Mouse (Mus musculus): ENCODE measurements around the gene Oosp1. TPM values are rescaled to one million over a fixed set of nuclear protein-coding genes. Genes with fewer than 3 reads are reported as not detected.

Gene Oosp1
- polyA plus RNA-seq, 1 experiment, result not detected

GRCm38 (mm10) chr19:11639038-11639437 is 51.9 kb downstream of the Oosp1 start:
- H3K4me3 ChIP-seq (replicated peaks; ENCODE audit: control insufficient read depth, low read depth, low read length), result peak overlapping the region; percentile 29
- no peaks in the 10 kb centered on the region; the same call in 1 of the 2 replicates for H3K4me1 ChIP-seq (ENCODE audit: control insufficient read depth, insufficient read depth, low read length)
- 38% methylated on average over 4 of the region's 4 CpGs for WGBS
- TF ChIP-seq CTCF (IDR thresholded peaks at IDR 0.05; ENCODE audit: control insufficient read depth, insufficient read depth, low read length) (no peak), POLR2A (IDR thresholded peaks at IDR 0.05; ENCODE audit: borderline replicate concordance, control insufficient read depth, low read depth, low read length) (no peak)
- no peak overlapping the region for H3K27ac ChIP-seq (ENCODE audit: control insufficient read depth, insufficient read depth, low read depth, low read length, poor library complexity)

- no peak overlapping the region for H3K27ac ChIP-seq (ENCODE audit: control insufficient read depth, insufficient read depth, low read depth, low read length, poor library complexity)
- no peaks in the 10 kb centered on the region; the same call in 1 of the 2 replicates for H3K4me1 ChIP-seq (ENCODE audit: control insufficient read depth, insufficient read depth, low read length)
- no peak overlapping the region for H3K4me3 ChIP-seq (replicated peaks; ENCODE audit: control insufficient read depth, low read depth, low read length)
- 3% methylated on average over 5 of the region's 5 CpGs for WGBS
- TF ChIP-seq POLR2A (IDR thresholded peaks at IDR 0.05; ENCODE audit: borderline replicate concordance, control insufficient read depth, low read depth, low read length) (no peak), CTCF (IDR thresholded peaks at IDR 0.05; ENCODE audit: control insufficient read depth, insufficient read depth, low read length) (no peak)
These were observed 55.4 kb downstream of the Oosp1 start for GRCm38 (mm10) chr19:11635572-11635971.

GRCm38 (mm10) chr19:11634330-11634729 is 56.6 kb downstream of the Oosp1 start:
- 61% methylated on average over 2 of the region's 2 CpGs for WGBS

GRCm38 (mm10) chr19:11633732-11634131 is 57.2 kb downstream of the Oosp1 start:
- TF ChIP-seq POLR2A (IDR thresholded peaks at IDR 0.05; ENCODE audit: borderline replicate concordance, control insufficient read depth, low read depth, low read length) (no peak), CTCF (IDR thresholded peaks at IDR 0.05; ENCODE audit: control insufficient read depth, insufficient read depth, low read length) (no peak)
- no peak overlapping the region for H3K4me3 ChIP-seq (replicated peaks; ENCODE audit: control insufficient read depth, low read depth, low read length)
- H3K4me1 ChIP-seq (ENCODE audit: control insufficient read depth, insufficient read depth, low read length), result no peaks in the 10 kb centered on the region; the same call in 1 of the 2 replicates
- 79% methylated on average over 1 of the region's 1 CpGs for WGBS
- no peak overlapping the region for H3K27ac ChIP-seq (ENCODE audit: control insufficient read depth, insufficient read depth, low read depth, low read length, poor library complexity)

More at GRCm38 (mm10) chr19:11634330-11634729, 56.6 kb downstream of the Oosp1 start:
- H3K27ac ChIP-seq (ENCODE audit: control insufficient read depth, insufficient read depth, low read depth, low read length, poor library complexity), result no peak overlapping the region
- no peak overlapping the region for H3K4me3 ChIP-seq (replicated peaks; ENCODE audit: control insufficient read depth, low read depth, low read length)
- no peaks in the 10 kb centered on the region; the same call in 1 of the 2 replicates for H3K4me1 ChIP-seq (ENCODE audit: control insufficient read depth, insufficient read depth, low read length)
- no peak for TF ChIP-seq POLR2A (IDR thresholded peaks at IDR 0.05; ENCODE audit: borderline replicate concordance, control insufficient read depth, low read depth, low read length)
- no peak for TF ChIP-seq CTCF (IDR thresholded peaks at IDR 0.05; ENCODE audit: control insufficient read depth, insufficient read depth, low read length)

DNA sequence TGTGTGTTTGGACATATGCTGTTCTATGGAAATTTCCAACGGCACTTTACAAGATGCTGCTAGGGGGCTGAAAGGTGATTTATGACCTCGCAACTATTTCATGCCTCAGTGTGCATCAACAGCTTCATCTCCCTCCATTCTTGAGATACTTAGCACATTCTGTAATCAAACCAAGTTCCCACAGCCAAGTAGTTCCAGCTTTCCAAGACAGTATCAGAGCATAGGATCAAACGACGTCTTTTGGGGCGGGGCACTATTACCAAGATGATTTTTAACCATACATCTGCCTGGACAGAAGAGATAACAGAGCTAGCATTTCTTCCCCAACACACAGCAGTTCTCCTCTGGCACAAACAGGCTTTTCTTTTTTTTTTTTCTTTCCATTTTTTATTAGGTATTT is 65.7 kb downstream of the Oosp1 start:
- H3K4me1 ChIP-seq (ENCODE audit: control insufficient read depth, insufficient read depth, low read length), result no peaks in the 10 kb centered on the region
- TF ChIP-seq POLR2A (IDR thresholded peaks at IDR 0.05; ENCODE audit: borderline replicate concordance, control insufficient read depth, low read depth, low read length) (no peak), CTCF (IDR thresholded peaks at IDR 0.05; ENCODE audit: control insufficient read depth, insufficient read depth, low read length) (no peak)
- WGBS, result 50% methylated on average over 5 of the region's 5 CpGs
- H3K27ac ChIP-seq (ENCODE audit: control insufficient read depth, insufficient read depth, low read depth, low read length, poor library complexity), result no peak overlapping the region
- H3K4me3 ChIP-seq (replicated peaks; ENCODE audit: control insufficient read depth, low read depth, low read length), result no peak overlapping the region

- TF ChIP-seq POLR2A (IDR thresholded peaks at IDR 0.05; ENCODE audit: borderline replicate concordance, control insufficient read depth, low read depth, low read length) (no peak), CTCF (IDR thresholded peaks at IDR 0.05; ENCODE audit: control insufficient read depth, insufficient read depth, low read length) (no peak)
- H3K4me1 ChIP-seq (ENCODE audit: control insufficient read depth, insufficient read depth, low read length), result no peaks in the 10 kb centered on the region
- no peak overlapping the region for H3K4me3 ChIP-seq (replicated peaks; ENCODE audit: control insufficient read depth, low read depth, low read length)
These were observed 66.2 kb downstream of the Oosp1 start for GRCm38 (mm10) chr19:11624800-11625199.

DNA sequence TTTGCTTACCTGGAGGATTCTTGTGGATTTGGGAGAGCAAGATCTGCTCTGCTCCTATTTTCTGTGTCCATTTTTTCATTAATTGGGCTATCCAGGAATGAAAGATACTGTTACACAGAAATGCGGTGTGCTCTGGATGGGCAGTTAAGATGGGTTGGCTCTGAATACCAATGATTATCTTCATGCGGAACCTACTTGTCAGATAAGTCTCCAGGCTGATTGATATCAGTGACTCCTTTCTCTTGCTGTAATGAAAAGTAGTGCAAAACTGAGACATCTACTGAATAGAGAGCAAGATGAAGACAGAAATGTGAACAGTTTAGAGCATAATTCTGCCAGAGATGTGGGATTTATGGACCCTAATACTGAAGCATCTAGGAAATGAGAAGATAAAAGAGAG is 67.4 kb downstream of the Oosp1 start, which contains the start of gene Ms4a2:
Gene Ms4a2 (minus strand): TSS at position 169 of the 400 bp plus-strand sequence.
- H3K4me1 ChIP-seq (ENCODE audit: control insufficient read depth, insufficient read depth, low read length), result no peaks in the 10 kb centered on the region
- no peak for TF ChIP-seq POLR2A (IDR thresholded peaks at IDR 0.05; ENCODE audit: borderline replicate concordance, control insufficient read depth, low read depth, low read length)
- no peak for TF ChIP-seq CTCF (IDR thresholded peaks at IDR 0.05; ENCODE audit: control insufficient read depth, insufficient read depth, low read length)
- H3K27ac ChIP-seq (ENCODE audit: control insufficient read depth, insufficient read depth, low read depth, low read length, poor library complexity), result no peak within 1 kb of the TSS
- WGBS, result 56% methylated on average over 2 of the region's 2 CpGs
- H3K4me3 ChIP-seq (replicated peaks; ENCODE audit: control insufficient read depth, low read depth, low read length), result no peak within 1 kb of the TSS

More at GRCm38 (mm10) chr19:11624800-11625199, 66.2 kb downstream of the Oosp1 start:
- H3K27ac ChIP-seq (ENCODE audit: control insufficient read depth, insufficient read depth, low read depth, low read length, poor library complexity), result no peak overlapping the region

DNA sequence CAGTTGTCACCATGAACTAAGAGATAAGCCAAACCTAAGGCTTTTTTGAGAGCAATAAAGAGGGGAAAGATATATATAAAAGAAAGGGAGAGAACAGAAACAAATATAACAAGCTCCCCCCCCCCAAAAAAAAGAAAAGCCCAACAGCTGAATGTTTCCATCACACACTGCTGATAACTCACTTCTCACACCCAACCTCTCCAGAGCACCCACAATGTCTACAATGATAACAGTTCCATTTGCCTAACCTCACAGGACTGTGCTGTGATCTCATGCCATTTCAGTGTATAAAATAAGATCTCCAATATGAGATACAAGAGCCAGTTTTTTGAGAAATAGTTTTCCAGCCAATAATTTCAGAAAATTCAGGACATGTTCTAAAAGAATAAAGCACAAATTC is 73.0 kb downstream of the Oosp1 start:
- no peak overlapping the region for H3K27ac ChIP-seq (ENCODE audit: control insufficient read depth, insufficient read depth, low read depth, low read length, poor library complexity)
- no peaks in the 10 kb centered on the region; the same call in 1 of the 2 replicates for H3K4me1 ChIP-seq (ENCODE audit: control insufficient read depth, insufficient read depth, low read length)
- TF ChIP-seq POLR2A (IDR thresholded peaks at IDR 0.05; ENCODE audit: borderline replicate concordance, control insufficient read depth, low read depth, low read length) (no peak), CTCF (IDR thresholded peaks at IDR 0.05; ENCODE audit: control insufficient read depth, insufficient read depth, low read length) (no peak)
- no peak overlapping the region for H3K4me3 ChIP-seq (replicated peaks; ENCODE audit: control insufficient read depth, low read depth, low read length)

Other genes with a start within 250 kb of the Oosp1 start
- 2.3 and 9.6 TPM in 2 replicates for gene Ms4a4b, start 247.6 kb downstream of the Oosp1 start, polyA plus RNA-seq (2011; ENCODE audit: insufficient read depth, insufficient read length, low replicate concordance, missing spikeins)
- 9.2 and 36.3 TPM in 2 replicates for gene Ms4a6c, start 221.8 kb downstream of the Oosp1 start, polyA plus RNA-seq (2011; ENCODE audit: insufficient read depth, insufficient read length, low replicate concordance, missing spikeins)
- gene Gm8369, start 205.2 kb downstream of the Oosp1 start, polyA plus RNA-seq (2011; ENCODE audit: insufficient read depth, insufficient read length, low replicate concordance, missing spikeins), result 2.4 and 11.9 TPM in 2 replicates
- gene Ms4a6b, start 174.6 kb downstream of the Oosp1 start, polyA plus RNA-seq (2011; ENCODE audit: insufficient read depth, insufficient read length, low replicate concordance, missing spikeins), result 6.0 and 15.7 TPM in 2 replicates
- gene Ms4a4d, start 154.3 kb downstream of the Oosp1 start, polyA plus RNA-seq (2011; ENCODE audit: insufficient read depth, insufficient read length, low replicate concordance, missing spikeins), result 2.0 and 2.8 TPM in 2 replicates
- 3.0 and 3.6 TPM in 2 replicates for gene Ms4a6d, start 86.3 kb downstream of the Oosp1 start, polyA plus RNA-seq (2011; ENCODE audit: insufficient read depth, insufficient read length, low replicate concordance, missing spikeins)
- 1.3 and 3.6 TPM in 2 replicates for gene Ms4a2, start 67.4 kb downstream of the Oosp1 start, polyA plus RNA-seq (2011; ENCODE audit: insufficient read depth, insufficient read length, low replicate concordance, missing spikeins)
- gene Ms4a3, start 50.3 kb downstream of the Oosp1 start, polyA plus RNA-seq (2011; ENCODE audit: insufficient read depth, insufficient read length, low replicate concordance, missing spikeins), result 51.9 and 110 TPM in 2 replicates
- gene Oosp2, start 30.6 kb downstream of the Oosp1 start, polyA plus RNA-seq (2011; ENCODE audit: insufficient read depth, insufficient read length, low replicate concordance, missing spikeins), result not detected in 2 replicates
- not detected in 2 replicates for gene Oosp3, start 5.9 kb upstream of the Oosp1 start, polyA plus RNA-seq (2011; ENCODE audit: insufficient read depth, insufficient read length, low replicate concordance, missing spikeins)
- not detected in 2 replicates for gene Gif, start 56.4 kb upstream of the Oosp1 start, polyA plus RNA-seq (2011; ENCODE audit: insufficient read depth, insufficient read length, low replicate concordance, missing spikeins)
- gene Mrpl16, start 79.2 kb upstream of the Oosp1 start, polyA plus RNA-seq (2011; ENCODE audit: insufficient read depth, insufficient read length, low replicate concordance, missing spikeins), result 17.4 and 17.5 TPM in 2 replicates
- 4.7 and 7.3 TPM in 2 replicates for gene Stx3, start 128.3 kb upstream of the Oosp1 start, polyA plus RNA-seq (2011; ENCODE audit: insufficient read depth, insufficient read length, low replicate concordance, missing spikeins)
- not detected in 2 replicates for gene Olfr1417, start 148.1 kb upstream of the Oosp1 start, polyA plus RNA-seq (2011; ENCODE audit: insufficient read depth, insufficient read length, low replicate concordance, missing spikeins)
- gene Olfr1418, start 169.9 kb upstream of the Oosp1 start, polyA plus RNA-seq (2011; ENCODE audit: insufficient read depth, insufficient read length, low replicate concordance, missing spikeins), result not detected in 2 replicates
- gene Olfr1419, start 184.0 kb upstream of the Oosp1 start, polyA plus RNA-seq (2011; ENCODE audit: insufficient read depth, insufficient read length, low replicate concordance, missing spikeins), result not detected in 2 replicates
- gene Olfr1420, start 195.4 kb upstream of the Oosp1 start, polyA plus RNA-seq (2011; ENCODE audit: insufficient read depth, insufficient read length, low replicate concordance, missing spikeins), result not detected in 2 replicates
- gene Patl1, start 221.2 kb upstream of the Oosp1 start, polyA plus RNA-seq (2011; ENCODE audit: insufficient read depth, insufficient read length, low replicate concordance, missing spikeins), result 6.3 and 11.0 TPM in 2 replicates

All from bone marrow, adult 2 months (tissue).